Mouse (Mus musculus) common myeloid progenitor, adult 5-6 weeks (primary cell): ENCODE results near the gene Mrps34. TPM values are rescaled to one million over a fixed set of nuclear protein-coding genes. Genes with fewer than 3 reads are reported as not detected.

ENCODE experiments used
- total RNA-seq: library from RNA; stranded (forward); fragments of 200-1000, 187-1606 nt; gene quantifications from 2 replicates; pipeline ENCODE4 v1.2.3, GENCODE M21; 2017

The Mrps34 gene
- total RNA-seq, 1 experiment from 2014 or later: 21.6 TPM

Other genes with a start within 250 kb of the Mrps34 start
- gene Slc9a3r2, start 244.8 kb upstream of the Mrps34 start, total RNA-seq: 1.3 and 1.4 TPM in 2 replicates
- gene Npw, start 236.7 kb upstream of the Mrps34 start, total RNA-seq: 0.27 and 1.4 TPM in 2 replicates
- gene Zfp598, start 225.4 kb upstream of the Mrps34 start, total RNA-seq: 20.0 and 25.4 TPM in 2 replicates
- not detected in 2 replicates for gene Syngr3, start 205.2 kb upstream of the Mrps34 start, total RNA-seq
- gene Gfer, start 199.0 kb upstream of the Mrps34 start, total RNA-seq: 30.9 and 44.6 TPM in 2 replicates
- gene Noxo1, start 198.9 kb upstream of the Mrps34 start, total RNA-seq: 0.69 and 18.3 TPM in 2 replicates
- gene Tbl3, start 187.5 kb upstream of the Mrps34 start, total RNA-seq: 43.3 and 46.1 TPM in 2 replicates
- gene Rnf151, start 177.1 kb upstream of the Mrps34 start, total RNA-seq: not detected in 2 replicates
- gene Rps2, start 177.0 kb upstream of the Mrps34 start, total RNA-seq: 1,725 and 1,907 TPM in 2 replicates
- 192 and 287 TPM in 2 replicates for gene Ndufb10, start 170.6 kb upstream of the Mrps34 start, total RNA-seq
- gene Rpl3l, start 167.3 kb upstream of the Mrps34 start, total RNA-seq: 0.50 TPM in 1 of 2 replicates, not detected in the other
- 41.2 and 41.7 TPM in 2 replicates for gene Msrb1, start 158.5 kb upstream of the Mrps34 start, total RNA-seq
- gene Hs3st6, start 142.1 kb upstream of the Mrps34 start, total RNA-seq: not detected in 2 replicates
- gene Meiob, start 90.8 kb upstream of the Mrps34 start, total RNA-seq: 0.55 TPM in 1 of 2 replicates, not detected in the other
- 21.5 and 26.7 TPM in 2 replicates for gene Hagh, start 55.0 kb upstream of the Mrps34 start, total RNA-seq
- 24.6 and 25.9 TPM in 2 replicates for gene Fahd1, start 44.8 kb upstream of the Mrps34 start, total RNA-seq
- not detected in 2 replicates for gene Igfals, start 29.1 kb upstream of the Mrps34 start, total RNA-seq
- 35.6 and 45.6 TPM in 2 replicates for gene Nubp2, start 8.8 kb upstream of the Mrps34 start, total RNA-seq
- gene Spsb3, start 8.5 kb upstream of the Mrps34 start, total RNA-seq: 14.8 and 21.5 TPM in 2 replicates
- 9.2 and 22.7 TPM in 2 replicates for gene Eme2, start within 50 bp of the Mrps34 start, total RNA-seq
- 35.0 and 36.0 TPM in 2 replicates for gene Nme3, start 1.4 kb downstream of the Mrps34 start, total RNA-seq
- gene Mapk8ip3, start 41.9 kb downstream of the Mrps34 start, total RNA-seq: 21.0 and 33.2 TPM in 2 replicates
- 89.7 and 100 TPM in 2 replicates for gene Jpt2, start 65.6 kb downstream of the Mrps34 start, total RNA-seq
- 10.5 and 14.8 TPM in 2 replicates for gene Cramp1l, start 120.7 kb downstream of the Mrps34 start, total RNA-seq
- gene Ift140, start 121.0 kb downstream of the Mrps34 start, total RNA-seq: 21.6 and 41.7 TPM in 2 replicates
- not detected in 2 replicates for gene Tmem204, start 188.5 kb downstream of the Mrps34 start, total RNA-seq
- gene Telo2, start 220.9 kb downstream of the Mrps34 start, total RNA-seq: 23.7 and 44.4 TPM in 2 replicates
- gene Ptx4, start 225.6 kb downstream of the Mrps34 start, total RNA-seq: not detected in 2 replicates
- gene Clcn7, start 238.3 kb downstream of the Mrps34 start, total RNA-seq: 4.1 and 7.3 TPM in 2 replicates